8 mouse cellular contexts compared by ENCODE assay signal in the genomic region with DNA sequence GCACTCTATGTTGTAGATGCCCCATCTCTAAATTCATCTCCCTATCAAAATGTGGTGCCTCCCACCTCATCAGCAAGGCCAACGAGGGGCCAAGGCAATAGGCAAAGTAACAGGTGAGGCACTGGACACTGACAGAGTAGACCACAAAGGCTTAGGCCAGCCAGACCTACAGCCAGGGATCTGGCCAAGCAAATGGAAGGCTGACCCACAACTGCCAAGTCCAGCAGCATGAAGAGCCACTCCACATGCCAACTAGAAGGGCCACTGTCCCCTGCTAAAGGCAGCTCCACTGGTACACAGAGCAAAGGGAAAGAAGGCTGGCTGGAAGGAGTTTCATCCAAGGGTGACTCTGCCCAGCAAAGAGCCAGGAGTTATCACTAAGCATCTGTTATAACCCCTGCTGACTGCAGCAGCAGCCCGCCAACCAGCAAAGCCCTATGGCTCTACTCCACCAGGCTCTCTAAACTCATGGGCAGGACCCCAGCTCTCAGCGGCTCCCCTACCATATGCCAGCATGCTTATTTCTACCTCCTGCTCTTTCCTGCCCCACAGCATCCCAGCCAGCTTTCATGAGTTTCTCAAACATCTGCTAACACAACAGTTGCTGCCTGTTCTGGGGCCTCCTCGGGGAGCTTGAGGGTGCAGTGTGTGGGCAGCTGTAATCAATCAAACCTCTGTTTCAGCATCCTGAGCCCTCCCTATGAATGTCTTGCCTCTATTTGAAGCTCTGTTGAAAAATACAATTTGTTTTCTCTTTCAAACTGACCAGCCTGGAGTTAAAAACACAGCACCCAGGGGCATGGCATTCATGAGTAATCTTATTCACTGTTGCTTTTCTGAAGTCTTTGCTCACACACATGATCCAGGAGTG. TPM values are rescaled to one million over a fixed set of nuclear protein-coding genes. Genes with fewer than 3 reads are reported as not detected.
A peak's percentile ranks its signal among the peaks of the same experiment; 100 is the strongest.
DNase-seq lines count a peak whose midpoint lies in the region; ATAC-seq and TF ChIP-seq lines count a peak whose summit lies in the region.

No protein-coding gene starts in this region.

- H3K9ac ChIP-seq in limb, embryonic 11.5 days (ENCODE audit: low read length): no peak overlapping the region

- ATAC-seq in limb, embryonic 11.5 days (ENCODE audit: insufficient number of reproducible peaks, low FRiP score, low TSS enrichment, low read depth): peak; percentile 65; the same call in 1 of the 2 replicates
- no peak for ATAC-seq in granulocyte monocyte progenitor cell, adult 5-6 weeks (replicated peaks; ENCODE audit: poor library complexity, severe bottlenecking)

- H3K9me3 ChIP-seq in limb, embryonic 11.5 days (ENCODE audit: control insufficient read depth, low read length): no peaks in the 10 kb centered on the region

- 79% methylated on average over 4 of the region's 4 CpGs for WGBS in spleen, adult 2 months
- WGBS in limb, embryonic 11.5 days: 53% methylated on average over 4 of the region's 4 CpGs

- 0 out of 2 replicates have a peak overlapping the region, but pooled peaks have one; percentile 7 for H3K27ac ChIP-seq in spleen, adult 2 months (ENCODE audit: insufficient read depth, low read length)
- peak overlapping the region; percentile 77 for H3K27ac ChIP-seq in limb, embryonic 11.5 days (replicated peaks; ENCODE audit: low read depth, low read length)

- H3K4me3 ChIP-seq in spleen, adult 2 months (ENCODE audit: extremely low read depth, insufficient read depth, insufficient read length): no peak overlapping the region
- no peak overlapping the region for H3K4me3 ChIP-seq in limb, embryonic 11.5 days (ENCODE audit: low read depth, low read length)

- no peak overlapping the region for H3K4me2 ChIP-seq in limb, embryonic 11.5 days (ENCODE audit: low read depth, severe bottlenecking)

- peaks cover 20% of the 10 kb centered on the region for H3K36me3 ChIP-seq in spleen, adult 2 months (ENCODE audit: control insufficient read depth, insufficient read depth, low read length)
- no peaks in the 10 kb centered on the region; the same call in 1 of the 2 replicates for H3K36me3 ChIP-seq in limb, embryonic 11.5 days (ENCODE audit: control insufficient read depth, insufficient read depth, low read length)

- no peak for TF ChIP-seq POLR2A in spleen, adult 2 months (IDR thresholded peaks at IDR 0.05; ENCODE audit: low read depth, low read length)

- DNase-seq in gastrocnemius, adult 18-20 months (ENCODE audit: low spot score): peak; percentile 42
- no peak for DNase-seq in gastrocnemius, postnatal 10 days
- DNase-seq in spleen, adult 2 months (ENCODE audit: low read depth in 1 of 2, low spot score in 2 of 2): no peak
- DNase-seq in spleen, postnatal 36 days (ENCODE audit: low spot score in 2 of 2): no peak
- DNase-seq in limb, embryonic 11.5 days (ENCODE audit: low spot score): peak; percentile 45
- no peak for DNase-seq in ovary, postnatal 14 days (ENCODE audit: low spot score)
- no peak for DNase-seq in spleen, postnatal 10 days (ENCODE audit: low spot score in 2 of 2)

- H3K27me3 ChIP-seq in spleen, adult 2 months (ENCODE audit: control insufficient read depth, insufficient read depth, low read length): no peaks in the 10 kb centered on the region
- no peaks in the 10 kb centered on the region for H3K27me3 ChIP-seq in limb, embryonic 11.5 days (ENCODE audit: control insufficient read depth, insufficient read depth, low read length)

- no peaks in the 10 kb centered on the region; the same call in 1 of the 2 replicates for H3K4me1 ChIP-seq in spleen, adult 2 months (ENCODE audit: control insufficient read depth, insufficient read depth, insufficient read length)
- peaks cover 19% of the 10 kb centered on the region for H3K4me1 ChIP-seq in limb, embryonic 11.5 days (ENCODE audit: control insufficient read depth, insufficient read depth, low read length)

- no peak for TF ChIP-seq CTCF in spleen, adult 2 months (IDR thresholded peaks at IDR 0.05; ENCODE audit: extremely low read depth, insufficient read depth, insufficient read length, insufficient replicate concordance)

RNA-seq across cellular contexts. Expression of a gene that starts 59.9 kb away (rescaled TPM):
- 10 to 100 TPM; 25.7 to 30.2 TPM for total RNA-seq in gastrocnemius, adult 18-20 months (2021)
- 10 to 100 TPM; 34.5 to 43.6 TPM for total RNA-seq in gastrocnemius, postnatal 10 days (2021)
- 52.4 and 63.2 TPM in 2 replicates for polyA plus RNA-seq in spleen, adult 2 months (2012; rRNA removed)
- polyA plus RNA-seq in limb, embryonic 11.5 days (2014; fragmentation: Nextera tagmentation; extraction: Ambion mirVana): 23.8 and 29.3 TPM in 2 replicates
- total RNA-seq in granulocyte monocyte progenitor cell, adult 5-6 weeks (2014; fragmentation: Nextera tagmentation): 20.1 and 27.7 TPM in 2 replicates
- total RNA-seq in granulocyte monocyte progenitor cell, adult 5-6 weeks (2017): 11.1 and 12.5 TPM in 2 replicates

Comparison
In these comparisons a context has a peak if more than half of its experiments do, and no peak if none do; other contexts are left out.
1. DNase-seq: peak in gastrocnemius, adult 18-20 months (single experiment) and limb, embryonic 11.5 days (single experiment); none in gastrocnemius, postnatal 10 days (single experiment), spleen, adult 2 months (0 of 2), spleen, postnatal 36 days (0 of 2), ovary, postnatal 14 days (single experiment) and spleen, postnatal 10 days (0 of 2).